Mouse (Mus musculus) left cerebral cortex, adult 11 months (tissue): ENCODE data around the gene Cd80.
"Not testable (repeated sequence)": the region's sequence is repeated elsewhere in the genome, so short reads cannot be mapped to it uniquely, and the experiment has no call there.

Experiments
- DNase-seq: peaks from one replicate; pipeline ENCODE4 v3.0.0; 2022; ENCODE audit warnings: low spot score

The Cd80 gene

DNA sequence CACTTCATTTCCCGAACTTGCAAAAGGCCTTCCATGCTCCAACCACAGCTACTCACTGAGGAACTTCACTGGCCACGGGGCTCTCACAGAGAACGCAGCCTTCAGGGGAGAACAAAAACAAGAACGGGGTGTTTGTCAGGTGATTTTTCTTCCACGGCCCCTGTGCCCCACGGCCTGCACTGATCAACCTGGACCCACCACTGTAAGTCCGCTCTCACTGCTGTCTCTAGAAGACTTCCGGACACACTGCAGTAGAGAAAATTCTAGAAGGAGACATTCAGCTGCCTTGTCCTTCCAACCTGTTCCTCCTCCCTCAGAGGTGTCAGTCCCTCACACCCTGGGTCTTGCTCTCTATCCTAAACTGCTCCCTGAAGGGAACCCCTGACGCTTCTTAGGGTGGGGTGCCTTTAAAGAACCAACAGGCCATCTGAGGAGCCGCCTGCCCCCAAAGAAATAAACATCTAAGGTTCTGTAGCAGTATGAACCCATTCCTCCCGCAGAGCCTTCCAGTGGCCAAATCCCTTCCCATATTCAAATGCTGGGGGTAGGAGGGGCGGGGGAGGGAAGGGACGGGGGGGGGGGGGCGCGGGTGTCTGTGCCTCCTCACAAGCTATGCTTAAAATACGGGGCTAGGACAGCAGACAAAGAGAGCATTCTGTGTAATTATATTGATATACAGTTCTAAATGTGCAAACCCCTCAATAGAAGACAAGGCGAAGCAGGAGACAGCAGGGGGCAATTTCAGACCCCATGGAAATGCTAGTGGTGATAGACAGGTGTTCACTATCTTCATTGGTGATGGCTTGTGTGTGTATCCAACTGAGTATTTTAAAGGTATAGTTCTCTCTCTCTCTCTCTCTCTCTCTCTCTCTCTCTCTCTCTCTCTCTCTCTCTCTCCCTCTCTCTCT, at the start of gene Cd80:
Gene Cd80 (plus strand): TSS at position 51 of the 908 bp plus-strand sequence.
- DNase-seq = no peak

DNA sequence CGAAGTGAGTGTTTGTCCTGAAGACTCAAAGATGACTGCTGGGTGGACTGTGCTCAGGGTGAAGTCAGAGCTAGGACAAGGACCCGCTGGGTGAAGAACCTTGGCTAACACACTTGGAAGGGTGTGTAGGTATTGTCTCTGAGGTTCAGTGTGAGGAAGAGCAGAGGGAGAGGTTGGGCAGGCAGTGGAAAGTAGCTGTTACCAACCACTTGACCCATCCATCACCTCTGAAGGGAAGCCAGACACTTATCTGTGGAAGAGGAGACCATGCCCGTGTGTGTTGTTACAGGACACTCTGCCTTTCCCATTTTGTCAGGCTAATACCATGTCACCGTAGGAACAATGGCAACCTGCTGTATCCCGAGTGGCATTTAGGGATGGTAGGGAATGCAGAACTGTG, 49.1 kb upstream of the Cd80 start:
- no peak for DNase-seq

GRCm38 (mm10) chr16:38406708-38407107, 48.7 kb upstream of the Cd80 start:
- DNase-seq = no peak

DNA sequence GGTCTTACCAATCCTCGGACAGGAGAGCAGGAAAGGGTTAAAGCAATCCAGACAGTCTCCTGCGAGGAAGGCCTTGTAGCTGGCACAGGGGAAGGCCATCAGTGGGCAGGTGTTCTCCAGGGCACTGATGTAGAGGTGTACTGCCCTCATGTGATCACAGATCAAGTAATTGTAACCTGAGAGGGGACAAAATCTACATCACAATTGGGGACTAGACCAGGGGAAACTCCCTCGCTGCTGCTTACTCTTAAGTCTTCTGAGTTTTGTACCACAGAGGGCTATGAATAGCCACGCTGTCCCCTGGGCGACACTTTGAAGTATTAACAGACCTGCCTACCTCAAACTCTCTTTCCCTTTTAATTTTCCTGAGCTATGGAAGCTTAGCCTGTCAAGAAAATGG, 47.8 kb upstream of the Cd80 start:
- DNase-seq = no peak

DNA sequence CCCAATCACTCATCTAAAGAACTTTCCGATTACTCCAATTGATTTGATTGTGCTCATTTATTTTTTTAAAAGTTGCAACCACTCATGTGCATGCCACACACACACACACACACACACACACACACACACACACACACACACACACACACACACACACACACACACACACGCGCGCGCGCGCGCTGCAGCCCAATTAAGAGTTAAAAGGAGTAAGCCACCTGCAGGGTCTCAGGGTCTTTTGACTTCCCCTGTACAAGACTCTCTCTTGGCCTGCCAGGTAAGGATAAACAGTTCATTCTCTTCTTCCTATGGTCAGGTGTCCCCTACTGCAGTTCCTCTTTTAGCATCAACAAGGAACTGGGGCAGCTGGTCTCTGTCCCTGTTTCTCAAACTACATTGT, 46.9 kb upstream of the Cd80 start:
- DNase-seq = no peak

DNA sequence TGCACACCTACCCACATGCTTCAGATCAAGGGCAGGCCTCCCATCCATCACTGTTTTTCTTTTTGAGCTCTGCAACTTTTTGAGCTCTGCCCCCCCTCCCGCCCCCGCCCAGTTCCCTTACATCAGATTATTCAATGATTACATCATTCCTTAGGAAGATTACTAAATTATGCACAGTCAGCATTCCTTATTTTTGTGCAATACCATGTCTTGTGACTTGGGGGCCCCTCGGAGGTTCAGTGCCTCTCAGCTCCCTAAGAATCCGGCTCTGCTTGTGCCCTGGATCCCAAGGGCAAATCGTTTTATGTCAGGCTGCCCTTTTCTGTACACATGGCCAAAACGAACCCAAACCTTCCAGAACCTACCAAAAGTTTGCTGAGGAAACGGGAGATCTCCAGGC, 40.4 kb upstream of the Cd80 start:
- DNase-seq = no peak

GRCm38 (mm10) chr16:38425374-38425773, 30.0 kb upstream of the Cd80 start:
- DNase-seq = no peak

GRCm38 (mm10) chr16:38425799-38426198, 29.6 kb upstream of the Cd80 start:
- DNase-seq = no peak

DNA sequence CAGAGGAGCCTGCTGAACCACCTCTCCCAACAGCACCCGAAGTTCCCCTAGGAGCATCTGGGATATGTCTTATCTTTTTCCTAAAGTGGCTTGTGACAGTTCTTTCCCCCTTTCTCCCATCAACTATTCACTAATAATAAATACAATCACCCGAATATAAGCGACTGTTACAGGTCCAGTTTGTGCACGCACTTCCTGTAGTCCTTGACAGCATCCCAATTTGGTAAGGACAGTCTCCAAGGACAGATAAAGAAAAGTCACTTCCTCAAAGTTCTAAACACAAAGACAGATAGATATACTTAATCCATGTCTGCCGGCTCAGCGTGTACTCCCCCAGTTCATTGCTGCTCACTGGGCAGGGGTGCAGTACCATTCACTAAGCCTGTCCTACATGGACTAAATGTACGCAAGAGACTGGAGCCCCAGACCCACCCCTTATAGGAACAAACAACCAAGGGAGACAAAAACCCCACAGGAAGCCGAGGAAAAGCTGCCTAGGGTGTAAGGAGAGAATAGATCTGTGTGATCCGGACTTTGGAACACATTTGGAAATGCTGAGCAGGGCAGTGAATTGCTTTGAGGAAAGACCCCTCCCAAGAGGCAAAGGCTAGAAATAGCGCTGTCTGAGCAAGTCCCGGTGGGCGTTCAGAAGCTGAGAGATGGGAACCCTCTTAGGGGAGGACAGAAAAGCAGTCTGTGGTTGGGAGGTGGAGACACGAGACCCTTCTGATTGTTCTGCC, 23.7 kb upstream of the Cd80 start:
- no peak for DNase-seq

GRCm38 (mm10) chr16:38432498-38433425, 22.6 kb upstream of the Cd80 start, which contains the start of gene Pla1a:
TSS of gene Pla1a (minus strand) at chr16:38433145.
- no peak for DNase-seq

DNA sequence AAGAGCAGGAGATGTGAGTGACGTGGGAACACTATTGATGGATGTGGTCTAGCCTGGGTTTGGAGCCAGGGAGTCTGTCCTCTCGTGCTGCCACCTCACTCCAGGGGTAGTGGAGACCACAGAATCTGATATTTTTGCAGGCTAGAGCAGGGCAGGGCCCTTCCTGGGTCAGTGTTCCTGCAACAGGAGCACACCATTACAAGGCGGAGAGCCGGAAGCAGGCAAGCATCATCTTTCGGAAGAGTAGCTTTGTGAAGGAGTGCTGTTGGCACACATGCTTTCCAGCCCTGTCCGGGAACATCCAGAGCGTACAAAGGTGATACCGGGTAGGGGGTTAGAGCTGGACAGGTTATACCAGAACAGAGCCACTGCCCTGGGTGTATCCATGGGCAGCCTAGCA, 21.8 kb upstream of the Cd80 start:
- no peak for DNase-seq

GRCm38 (mm10) chr16:38434295-38434795, 21.0 kb upstream of the Cd80 start:
- DNase-seq = no peak

GRCm38 (mm10) chr16:38439190-38439589, 16.2 kb upstream of the Cd80 start:
- DNase-seq = no peak

DNA sequence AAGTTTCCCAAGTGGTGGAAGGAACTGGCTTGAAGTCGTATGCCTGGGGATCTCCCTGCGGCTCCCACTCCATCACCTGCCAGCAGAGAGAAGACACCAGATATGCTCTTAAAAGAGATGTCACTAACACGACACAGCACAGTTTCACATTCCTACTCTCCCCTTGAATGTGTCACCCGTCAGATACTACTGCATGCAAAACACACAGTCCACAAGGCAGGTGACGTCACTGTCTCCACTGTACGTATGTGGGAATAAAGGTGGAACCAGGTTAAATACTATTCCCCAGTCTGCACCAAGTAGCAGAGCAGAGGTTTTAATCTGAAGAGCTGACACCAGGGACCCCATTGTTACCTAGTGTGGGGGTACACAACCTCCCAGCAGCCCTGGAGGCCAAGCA, 15.0 kb upstream of the Cd80 start:
- DNase-seq = no peak

DNA sequence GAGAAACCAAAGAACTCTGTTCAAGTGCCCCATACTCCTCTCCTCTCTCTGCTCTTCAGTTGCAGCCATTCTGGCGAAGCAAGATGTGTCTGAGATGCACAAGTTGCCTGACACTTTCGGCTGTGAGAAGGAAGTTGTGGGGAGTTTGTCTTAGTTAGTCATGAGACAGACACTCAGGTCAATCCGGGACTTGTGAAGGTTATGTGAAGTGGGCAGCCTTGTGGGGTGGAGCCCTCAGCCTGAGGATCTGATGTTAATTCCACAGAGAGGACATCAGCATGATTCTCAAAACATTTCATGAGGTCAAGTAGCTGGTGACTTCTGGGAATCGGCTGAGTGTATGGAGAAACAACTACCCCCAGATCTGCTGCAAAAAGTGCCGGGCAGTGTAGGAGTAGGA, 13.8 kb upstream of the Cd80 start:
- DNase-seq = no peak

GRCm38 (mm10) chr16:38442216-38442615, 13.1 kb upstream of the Cd80 start:
- DNase-seq = no peak

DNA sequence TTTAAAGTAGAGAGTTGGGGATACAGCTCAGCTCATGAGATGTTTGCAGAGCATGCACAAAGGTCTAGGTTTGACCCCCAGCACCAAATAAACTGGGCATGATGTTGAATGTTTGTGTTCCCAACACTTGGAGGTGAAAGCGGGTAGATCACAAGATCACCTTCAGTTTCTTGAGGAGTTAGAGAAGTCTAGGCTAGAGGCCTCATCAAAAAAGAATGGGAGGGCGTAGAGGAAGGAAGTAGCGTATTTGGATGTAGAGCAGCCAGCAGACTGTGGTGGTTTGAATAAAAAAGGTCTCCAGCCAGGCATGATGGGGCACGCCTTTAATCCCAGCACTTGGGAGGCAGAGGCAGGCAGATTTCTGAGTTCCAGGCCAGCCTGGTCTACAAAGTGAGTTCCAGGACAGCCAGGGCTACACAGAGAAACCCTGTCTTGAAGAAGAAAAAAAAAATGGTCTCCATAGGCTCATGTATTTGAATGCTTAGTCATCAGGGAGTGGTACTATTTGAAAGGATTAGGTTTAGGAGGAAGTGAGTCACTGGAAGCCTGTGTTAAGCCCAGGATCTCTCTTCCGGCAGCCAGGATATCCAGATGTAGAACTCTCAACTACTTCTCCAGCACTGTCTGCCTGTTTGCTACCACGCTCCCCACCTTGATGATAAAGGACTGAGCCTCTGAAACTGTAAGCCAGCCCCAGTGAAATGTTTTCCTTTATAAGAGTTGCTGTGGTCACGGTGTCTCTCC, 11.5 kb upstream of the Cd80 start:
- DNase-seq = no peak

DNA sequence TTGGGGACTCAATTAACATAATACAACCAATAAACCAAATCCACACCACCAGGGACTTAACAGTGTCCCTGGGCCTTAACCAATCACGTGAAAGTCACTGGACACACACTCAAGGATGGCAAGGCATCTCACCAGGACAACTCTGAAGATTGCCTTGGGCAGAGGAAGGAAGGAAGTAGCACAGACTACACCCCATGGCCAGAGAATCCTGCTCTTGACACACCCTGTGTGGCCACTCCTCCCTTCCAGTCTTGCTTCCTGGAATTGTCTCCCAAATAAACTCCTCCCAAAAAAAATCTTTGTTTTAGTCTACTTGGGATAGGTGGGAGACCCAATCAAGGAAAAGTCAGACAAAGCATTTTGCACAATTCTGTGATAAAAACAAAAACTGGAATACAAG, 10.3 kb upstream of the Cd80 start:
- no peak for DNase-seq

- DNase-seq = no peak
These were observed 9.8 kb upstream of the Cd80 start for GRCm38 (mm10) chr16:38445576-38445975.

- DNase-seq = not testable (repeated sequence)
These were observed 9.2 kb upstream of the Cd80 start for GRCm38 (mm10) chr16:38446141-38446540.

DNA sequence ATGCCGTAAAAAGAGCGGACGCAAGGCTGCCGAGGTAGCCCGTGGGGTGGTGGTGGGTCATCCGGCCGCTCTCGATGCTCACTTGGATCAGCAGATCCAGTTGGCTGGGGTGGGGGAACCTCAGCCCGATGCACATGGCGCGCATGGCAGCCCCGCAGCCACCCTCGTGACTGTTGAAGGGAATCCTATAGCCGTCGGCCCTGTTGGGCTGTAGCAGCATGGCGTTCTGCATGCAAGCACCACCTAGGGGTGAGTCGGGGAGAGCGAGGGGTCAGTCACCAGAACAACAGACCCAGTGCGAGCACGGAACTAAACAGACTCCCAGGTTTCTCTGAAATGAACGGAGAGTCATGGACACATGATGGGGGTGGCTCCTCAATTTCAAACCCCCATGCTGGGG, 8.0 kb upstream of the Cd80 start:
- no peak for DNase-seq
